Mouse (Mus musculus): ENCODE results near the gene Nfe2l1.

- TF ChIP-seq CTCF (IDR thresholded peaks at IDR 0.05; ENCODE audit: low read depth) (no peak), EP300 (IDR thresholded peaks at IDR 0.05; ENCODE audit: low read depth) (no peak)
Observed at GRCm38 (mm10) chr11:96832973-96833372, 3.2 kb upstream of the Nfe2l1 start.

All from liver, postnatal 0 days (tissue).